ENCODE assay signal across 18 mouse cellular contexts in the genomic region with DNA sequence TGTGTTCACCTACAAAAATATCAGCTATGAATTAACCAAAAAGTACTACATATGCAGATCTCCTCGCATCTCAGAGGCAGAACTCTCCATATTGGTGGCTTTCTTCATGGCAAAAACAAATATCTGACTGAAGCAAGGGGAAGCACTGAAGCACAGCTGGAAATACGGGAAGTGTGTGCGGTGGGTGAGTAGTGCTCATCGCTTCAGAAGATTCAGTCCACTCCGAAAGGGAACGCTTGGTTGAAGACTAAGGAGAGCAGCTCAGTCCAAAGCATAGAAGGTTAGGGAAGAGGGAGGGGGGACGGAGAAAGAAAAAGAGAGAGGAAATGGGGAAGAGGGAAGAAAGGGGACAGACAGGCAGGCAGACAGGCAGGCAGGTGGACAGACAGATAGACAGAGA.
DNase-seq lines count a peak whose midpoint lies in the region; ATAC-seq and TF ChIP-seq lines count a peak whose summit lies in the region.
"Had no signal": no experiment of that assay in that cellular context is flagged by ENCODE, and none has a peak within 500 bp of the region (broad histone marks: within the 10 kb centered on the region; RNA-seq: fewer than 3 reads in every experiment).

No protein-coding gene starts in this region.

- H3K9me3 ChIP-seq in lung, postnatal 0 days (ENCODE audit: low read length) = no peaks in the 10 kb centered on the region
- H3K9me3 ChIP-seq: embryonic facial prominence, embryonic 13.5 days; forebrain, embryonic 13.5 days; forebrain, embryonic 15.5 days had no signal

- TF ChIP-seq CTCF in left cerebral cortex, adult 2 months (IDR thresholded peaks at IDR 0.05) = no peak
- no peak for TF ChIP-seq CTCF in lung, postnatal 0 days (IDR thresholded peaks at IDR 0.05)

- no peaks in the 10 kb centered on the region for H3K4me1 ChIP-seq in lung, postnatal 0 days (ENCODE audit: insufficient read depth, low read depth, low read length)
- H3K4me1 ChIP-seq: embryonic facial prominence, embryonic 13.5 days; forebrain, embryonic 13.5 days; forebrain, embryonic 15.5 days had no signal

- WGBS in lung, postnatal 0 days = 84% methylated on average over 7 of the region's 7 CpGs

- no peak overlapping the region for H3K27ac ChIP-seq in left cerebral cortex, adult 2 months
- H3K27ac ChIP-seq in lung, postnatal 0 days (ENCODE audit: low read length) = no peak overlapping the region
- H3K27ac ChIP-seq: embryonic facial prominence, embryonic 13.5 days; forebrain, embryonic 13.5 days; forebrain, embryonic 15.5 days had no signal

- TF ChIP-seq EP300 in lung, postnatal 0 days (IDR thresholded peaks at IDR 0.05) = no peak

- H3K9ac ChIP-seq in lung, postnatal 0 days (replicated peaks; ENCODE audit: low read depth) = no peak overlapping the region
- H3K9ac ChIP-seq: embryonic facial prominence, embryonic 13.5 days; forebrain, embryonic 13.5 days; forebrain, embryonic 15.5 days; forebrain, postnatal 0 days had no signal

- H3K4me2 ChIP-seq in lung, postnatal 0 days (replicated peaks; ENCODE audit: low read depth, low read length) = no peak overlapping the region
- H3K4me2 ChIP-seq: embryonic facial prominence, embryonic 13.5 days; forebrain, embryonic 13.5 days; forebrain, embryonic 15.5 days had no signal

- no peaks in the 10 kb centered on the region for H3K27me3 ChIP-seq in lung, postnatal 0 days (replicated peaks; ENCODE audit: insufficient read depth, low read length)
- H3K27me3 ChIP-seq: embryonic facial prominence, embryonic 13.5 days; forebrain, embryonic 13.5 days; forebrain, embryonic 15.5 days had no signal

- intact Hi-C loops in heart, postnatal 25 days (cut with DNase I) = no loop called here
- intact Hi-C loops in left cerebral cortex, adult 2 months (cut with DNase I) = no loop called here

- peak; percentile 91 for DNase-seq in heart, adult 11 months
- DNase-seq in heart, postnatal 25 days (ENCODE audit: low spot score) = no peak
- peak; percentile 28 for DNase-seq in MEL-GATA-1-ER (ENCODE audit: extremely low read depth, low read depth)
- no peak for DNase-seq in left cerebral cortex, adult 2 months (ENCODE audit: extremely low spot score in 1 of 2, low spot score in 2 of 2)
- DNase-seq in lung, postnatal 0 days (ENCODE audit: low spot score) = no peak
- DNase-seq: adrenal gland, adult 2 months; adrenal gland, postnatal 10 days; adrenal gland, postnatal 25 days; cerebellum, adult 11 months; cerebellum, adult 18-20 months; cerebellum, adult 8-10 months; cerebellum, adult 9-11 months; cerebellum, postnatal 14 days; cerebellum, postnatal 36 days; forebrain, postnatal 0 days had no signal

- no peak overlapping the region for H3K4me3 ChIP-seq in left cerebral cortex, adult 2 months
- no peak overlapping the region for H3K4me3 ChIP-seq in lung, postnatal 0 days (ENCODE audit: low read depth, low read length)
- H3K4me3 ChIP-seq: embryonic facial prominence, embryonic 13.5 days; forebrain, embryonic 13.5 days; forebrain, embryonic 15.5 days had no signal

- no peak for ATAC-seq in lung, postnatal 0 days
- ATAC-seq: forebrain, embryonic 13.5 days; forebrain, embryonic 15.5 days; forebrain, postnatal 0 days had no signal

- no peaks in the 10 kb centered on the region for H3K36me3 ChIP-seq in lung, postnatal 0 days (ENCODE audit: insufficient read depth, low read length)
- H3K36me3 ChIP-seq: embryonic facial prominence, embryonic 13.5 days; forebrain, embryonic 15.5 days had no signal

Comparison
In these comparisons a context has a peak if more than half of its experiments do, and no peak if none do; other contexts are left out.
1. DNase-seq: peak in heart, adult 11 months (single experiment) and MEL-GATA-1-ER (single experiment); none in heart, postnatal 25 days (single experiment), left cerebral cortex, adult 2 months (0 of 2) and lung, postnatal 0 days (single experiment).